Mouse (Mus musculus) embryo, embryonic 9.5 days (tissue): Measurements from ENCODE around the gene Bbof1.

ENCODE experiments used
- DNase-seq: peaks from one replicate; pipeline ENCODE4 v3.0.0-alpha.2; 2017; ENCODE audit errors: extremely low spot score

The Bbof1 gene

DNA sequence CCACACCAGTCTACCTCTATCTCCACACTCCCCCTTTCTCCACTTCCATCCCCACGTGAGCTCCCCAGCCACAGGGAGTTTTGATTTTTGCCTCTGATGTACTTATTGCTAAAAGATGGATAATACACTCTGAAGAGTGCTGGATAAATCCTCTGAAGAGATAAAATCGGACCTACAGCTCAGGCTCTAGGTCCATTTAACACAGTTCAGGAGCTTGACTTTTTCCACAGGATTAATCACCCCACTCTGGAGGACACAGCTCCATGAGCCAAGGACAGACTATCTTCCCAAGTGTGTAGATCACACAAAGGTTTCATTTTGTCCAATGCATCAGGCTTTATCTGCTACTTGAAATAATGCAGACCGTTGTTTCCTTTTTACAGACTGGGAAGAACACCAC, 8.8 kb upstream of the Bbof1 start:
- no peak for DNase-seq

DNA sequence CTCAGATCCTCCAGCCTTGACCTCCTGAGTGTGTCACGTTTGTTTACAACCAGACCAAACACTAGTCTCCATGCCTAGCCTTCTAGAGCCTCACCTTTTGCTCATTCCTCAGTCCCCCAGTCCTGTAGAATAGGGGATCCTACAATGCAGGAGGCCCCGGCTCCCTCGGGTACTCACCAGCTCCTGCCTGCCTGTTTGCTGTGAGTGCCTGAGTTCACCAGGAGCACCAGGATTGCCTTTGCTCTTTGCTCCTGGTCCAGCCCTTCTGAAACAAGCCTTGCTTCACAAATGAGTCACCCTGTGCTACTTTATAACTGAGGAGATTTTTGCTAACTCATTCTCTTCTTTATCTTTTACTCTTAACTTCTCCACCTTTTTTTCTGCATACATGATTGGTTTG, 8.2 kb upstream of the Bbof1 start:
- no peak for DNase-seq

DNA sequence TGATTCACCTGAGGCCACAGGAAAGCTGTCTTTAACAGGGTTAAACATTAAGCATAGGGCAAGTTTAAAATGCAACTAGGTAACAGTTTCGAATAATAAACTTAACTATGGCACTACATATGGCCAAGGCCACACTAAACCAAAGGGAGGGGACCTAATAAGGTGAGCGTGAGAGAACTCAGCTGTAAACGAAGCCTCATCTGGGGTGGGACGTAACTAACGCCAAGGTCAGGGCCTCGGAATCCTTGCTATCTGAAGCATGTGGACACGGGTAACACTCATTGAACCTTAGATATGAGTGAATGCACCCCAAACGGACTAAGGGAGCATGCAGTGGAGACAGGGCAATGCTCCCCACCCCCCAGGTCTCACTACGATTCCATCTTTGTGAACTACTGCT, 5.9 kb upstream of the Bbof1 start:
- no peak for DNase-seq

DNA sequence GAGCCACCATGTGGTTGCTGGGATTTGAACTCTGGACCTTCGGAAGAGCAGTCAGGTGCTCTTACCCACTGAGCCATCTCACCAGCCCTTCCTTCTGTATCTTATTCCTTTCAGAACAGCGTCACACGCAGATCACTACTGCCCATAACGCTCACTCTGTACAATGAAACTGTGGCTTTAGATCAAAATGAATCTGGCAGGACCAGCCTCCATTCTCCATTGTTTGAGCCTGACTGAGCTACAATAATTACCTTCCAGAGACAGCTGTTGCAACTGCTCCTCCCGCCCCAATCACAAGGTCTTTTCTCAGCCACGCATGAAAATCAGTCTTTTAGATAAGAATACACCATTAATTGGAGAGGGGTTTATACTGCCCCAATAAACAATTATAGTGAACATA, 4.3 kb upstream of the Bbof1 start:
- DNase-seq, result no peak

DNA sequence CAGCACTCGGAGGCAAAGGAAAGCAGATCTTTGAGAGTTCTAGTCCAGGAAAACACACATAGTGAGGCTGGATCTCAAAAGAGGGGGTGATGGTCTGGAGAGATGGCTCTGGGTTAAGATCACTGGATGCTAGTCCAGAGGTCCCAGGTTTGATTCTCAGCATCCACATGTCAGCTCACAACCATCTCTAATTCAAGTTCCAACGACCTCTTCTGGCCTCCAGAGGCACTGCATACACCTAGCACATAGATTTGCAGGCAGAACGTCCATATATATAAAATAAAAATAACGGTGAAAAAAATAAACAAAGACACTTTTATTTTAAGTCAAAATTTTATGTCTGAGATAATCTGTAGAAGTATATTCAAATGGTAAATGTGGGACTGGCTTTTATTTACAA, 1.6 kb upstream of the Bbof1 start:
- no peak for DNase-seq

DNA sequence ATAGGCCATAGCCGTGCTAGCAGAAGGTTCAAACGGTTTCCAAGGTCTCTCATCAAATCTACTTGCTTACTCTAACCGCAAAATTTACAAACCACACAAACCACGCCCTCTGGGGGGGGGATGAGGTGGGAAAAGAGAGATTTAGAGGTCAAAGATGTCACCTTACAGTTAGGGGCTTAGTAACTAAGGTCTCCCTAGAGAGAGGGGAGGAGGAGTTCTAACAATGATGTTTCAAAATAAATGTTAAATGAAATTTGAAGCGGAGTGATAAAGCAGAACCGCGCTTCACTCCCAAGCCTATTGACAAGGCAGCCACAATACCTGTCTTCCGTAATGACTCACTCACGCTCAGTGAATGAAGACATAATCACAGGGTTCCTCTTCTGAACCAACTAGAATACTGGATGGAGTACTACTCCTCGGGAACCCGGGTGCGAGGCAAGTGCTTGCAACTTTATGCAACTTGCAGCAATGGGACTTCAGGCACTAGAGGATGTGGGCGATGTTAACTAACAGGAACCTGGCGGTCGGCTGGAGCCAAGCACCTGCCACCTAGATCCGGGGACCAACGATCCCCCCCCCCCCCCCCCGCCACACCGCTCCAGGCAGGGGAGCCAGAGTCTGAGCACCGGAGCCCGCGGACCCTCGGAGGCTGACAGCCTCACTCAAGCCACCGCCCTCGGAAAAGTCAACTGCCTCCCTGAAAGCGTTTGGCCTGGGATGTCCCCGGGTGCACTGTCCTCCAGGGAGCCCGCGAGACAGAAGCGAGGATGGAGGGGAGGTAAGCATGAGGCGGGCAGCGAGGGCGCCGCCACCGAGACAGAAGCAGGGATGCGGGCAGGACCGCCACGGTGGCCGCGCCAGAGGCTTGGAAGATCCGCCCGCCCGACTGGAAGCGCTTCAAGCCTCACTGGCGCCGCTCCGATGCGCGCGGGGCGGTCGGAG, 725 bp upstream of the Bbof1 start:
- peak; percentile 5 for DNase-seq

DNA sequence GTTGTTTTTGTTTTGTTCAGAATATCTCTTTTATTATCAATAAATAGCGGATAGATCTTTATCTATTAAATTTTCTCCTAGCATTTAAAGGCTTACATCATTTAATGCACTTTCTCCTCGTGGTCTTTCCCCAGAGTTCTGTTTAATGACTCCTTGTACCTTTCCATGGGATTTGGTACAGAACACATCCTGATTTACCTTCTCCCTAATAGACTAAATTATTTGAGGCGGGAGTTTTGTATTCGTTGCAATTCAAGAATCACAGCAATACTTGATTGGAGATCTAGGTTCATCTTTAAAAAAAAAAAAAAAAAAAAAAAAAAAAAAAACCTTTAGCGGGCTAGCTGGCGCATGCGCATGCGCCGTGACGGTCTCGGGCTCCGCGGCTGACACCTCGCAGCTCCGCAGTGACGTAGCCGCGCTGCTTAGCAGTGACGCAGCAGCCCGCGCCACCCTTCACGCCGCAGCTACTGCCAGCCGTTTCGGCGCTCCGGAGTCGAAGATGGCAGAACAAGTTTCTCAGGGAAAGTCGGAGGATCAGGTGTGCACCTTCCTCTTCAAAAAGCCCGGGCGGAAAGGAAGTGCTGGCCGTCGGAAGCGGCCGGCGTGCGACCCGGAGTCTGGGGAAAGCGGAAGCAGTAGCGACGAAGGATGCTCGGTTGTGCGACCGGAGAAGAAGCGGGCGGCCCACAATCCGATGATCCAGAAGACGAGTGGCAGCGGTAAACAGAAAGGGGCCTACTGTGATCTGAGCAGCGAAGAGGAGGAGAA, 8.1 kb downstream of the Bbof1 start, which contains the start of gene Rnf113a2:
Rnf113a2 (plus strand) TSS at position 363 of the 771 bp plus-strand sequence.
- peak; percentile 81 for DNase-seq

DNA sequence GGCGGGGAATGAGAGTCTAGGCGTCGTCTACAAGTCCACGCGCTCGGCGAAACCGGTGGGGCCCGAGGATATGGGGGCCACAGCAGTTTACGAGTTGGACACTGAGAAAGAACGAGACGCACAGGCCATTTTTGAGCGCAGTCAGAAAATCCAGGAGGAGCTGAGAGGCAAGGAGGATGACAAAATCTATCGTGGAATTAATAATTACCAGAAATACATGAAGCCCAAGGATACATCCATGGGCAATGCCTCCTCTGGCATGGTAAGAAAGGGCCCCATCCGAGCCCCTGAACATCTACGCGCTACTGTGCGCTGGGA, 8.7 kb downstream of the Bbof1 start:
- no peak for DNase-seq

DNA sequence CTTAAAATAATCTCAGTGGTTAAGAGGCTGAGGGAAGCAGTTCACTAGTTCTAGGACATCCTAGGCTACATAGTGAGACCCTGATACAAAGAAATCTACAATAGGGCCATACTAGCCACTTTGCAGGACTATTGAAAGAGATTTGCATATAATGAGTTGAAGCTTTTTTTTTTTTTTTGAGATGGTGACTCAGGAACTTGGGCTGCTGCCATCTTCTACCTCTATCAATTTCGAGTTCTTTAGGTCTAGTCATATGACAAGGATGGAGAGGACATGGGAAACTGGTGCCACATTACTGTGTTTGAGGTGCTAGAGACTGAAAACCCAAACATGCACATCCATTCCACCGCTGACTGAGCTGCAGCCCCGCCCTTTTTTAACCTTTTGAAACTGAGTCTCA, 15.1 kb downstream of the Bbof1 start:
- DNase-seq, result no peak

DNA sequence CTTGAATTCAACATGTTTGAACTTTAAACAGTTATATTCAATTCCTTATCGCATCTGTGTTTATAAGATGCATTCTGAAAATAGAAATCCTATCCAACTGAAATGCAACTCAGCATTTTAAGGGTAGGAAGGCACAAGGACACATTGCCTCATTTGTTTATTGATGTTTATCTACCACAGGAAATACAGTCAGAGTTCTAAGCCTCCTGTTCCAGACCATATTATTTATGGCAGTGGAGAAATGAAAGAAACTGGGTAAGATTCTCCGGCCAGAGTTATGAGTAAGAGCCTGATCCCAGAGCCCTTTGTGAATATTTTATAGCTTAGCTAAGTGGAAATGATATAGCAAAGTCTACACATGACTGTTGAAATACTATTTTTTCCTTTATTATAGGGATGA, 21.0 kb downstream of the Bbof1 start:
- no peak for DNase-seq

DNA sequence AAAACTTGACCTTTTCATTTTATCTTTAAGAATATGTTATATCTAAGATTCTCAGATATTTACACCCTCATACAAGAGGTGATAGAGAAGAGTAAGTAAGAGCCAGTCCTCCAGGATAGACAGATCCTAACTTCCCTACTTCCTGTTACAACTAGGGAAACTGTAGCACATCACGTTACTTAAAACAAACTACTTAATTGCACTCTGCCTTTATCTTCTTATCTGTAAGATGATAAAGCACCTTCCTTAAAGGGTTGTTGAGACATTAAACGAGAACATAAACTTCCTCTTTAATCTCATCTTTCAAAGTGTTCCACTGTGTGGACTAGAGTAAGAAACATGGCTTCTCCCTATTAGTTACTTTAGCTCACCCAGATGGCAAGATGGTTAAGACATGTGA, 29.8 kb downstream of the Bbof1 start:
- DNase-seq, result no peak

DNA sequence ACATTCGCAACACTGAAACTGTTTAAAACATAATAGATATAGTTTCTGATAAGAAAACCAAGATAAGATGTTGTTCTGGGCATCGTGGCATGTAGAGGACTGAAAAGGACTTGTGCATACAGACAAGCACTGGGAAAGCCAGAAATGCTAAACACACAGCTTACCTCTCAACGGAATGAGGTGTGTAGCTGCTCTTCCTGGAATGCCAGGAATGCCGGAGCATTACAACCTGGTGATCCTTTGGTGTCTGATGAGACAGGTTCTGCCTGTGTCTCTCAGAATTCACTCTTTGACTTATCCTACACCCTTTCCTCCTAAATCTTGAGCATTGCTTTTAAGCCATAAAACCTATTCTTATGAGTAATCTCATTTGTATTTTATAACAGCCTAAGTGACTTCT, 33.7 kb downstream of the Bbof1 start:
- DNase-seq, result no peak

DNA sequence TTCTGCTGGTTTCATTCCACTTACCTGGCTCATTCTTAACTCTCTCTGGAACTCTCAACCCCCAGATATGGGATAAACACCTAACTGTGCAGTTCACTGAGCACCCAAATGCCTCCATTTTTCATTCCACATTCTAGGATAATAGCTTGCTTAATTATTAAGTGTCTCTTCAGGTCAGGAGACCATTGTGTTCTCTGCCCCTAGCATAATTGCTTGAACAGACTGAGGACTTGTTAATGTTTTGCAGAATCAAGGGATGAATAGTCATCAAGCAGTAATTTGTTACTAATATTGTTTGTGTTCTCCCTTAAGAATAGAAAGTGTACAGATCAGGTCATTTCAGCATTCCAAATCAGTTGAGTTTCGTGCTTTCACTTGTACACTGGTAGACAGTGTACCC, 38.5 kb downstream of the Bbof1 start:
- DNase-seq, result no peak

DNA sequence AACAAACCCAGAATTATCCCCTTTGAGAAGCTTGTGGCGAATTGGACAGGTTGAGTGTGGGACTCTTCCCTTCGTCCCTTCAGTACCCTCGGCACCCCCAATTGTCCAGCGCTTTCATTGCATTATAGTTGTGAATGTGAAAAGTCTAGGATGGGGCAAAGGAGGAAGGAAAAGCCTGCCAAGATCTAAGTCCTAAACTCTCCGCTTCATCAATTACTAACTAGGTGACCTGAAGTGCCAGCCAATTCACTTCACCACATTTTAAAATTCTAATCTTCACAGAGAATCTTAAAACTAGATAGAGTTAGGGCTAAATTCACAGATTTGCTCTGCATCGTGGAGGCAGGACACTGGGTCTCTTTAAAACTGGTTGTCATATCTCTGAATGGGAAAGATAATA, 39.3 kb downstream of the Bbof1 start:
- no peak for DNase-seq

DNA sequence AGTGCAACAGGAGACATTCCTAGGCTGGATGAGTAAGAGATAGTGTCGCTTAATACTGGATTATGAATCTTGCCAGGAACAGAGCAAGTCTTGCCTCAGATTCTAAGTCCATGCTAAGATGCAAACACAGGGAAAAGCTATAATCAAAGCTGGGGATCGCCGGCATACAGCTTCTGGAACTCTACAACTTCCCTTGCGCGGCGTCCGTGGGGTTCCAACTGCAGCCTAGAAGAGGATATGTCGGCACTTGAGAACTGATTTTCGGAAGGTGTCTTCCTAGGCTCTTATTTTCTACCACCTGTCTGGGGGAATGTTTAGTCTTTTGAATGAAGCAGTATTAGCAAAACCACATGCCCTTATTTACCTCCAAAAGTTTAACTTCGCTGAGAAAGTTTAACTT, 41.0 kb downstream of the Bbof1 start:
- DNase-seq, result no peak

DNA sequence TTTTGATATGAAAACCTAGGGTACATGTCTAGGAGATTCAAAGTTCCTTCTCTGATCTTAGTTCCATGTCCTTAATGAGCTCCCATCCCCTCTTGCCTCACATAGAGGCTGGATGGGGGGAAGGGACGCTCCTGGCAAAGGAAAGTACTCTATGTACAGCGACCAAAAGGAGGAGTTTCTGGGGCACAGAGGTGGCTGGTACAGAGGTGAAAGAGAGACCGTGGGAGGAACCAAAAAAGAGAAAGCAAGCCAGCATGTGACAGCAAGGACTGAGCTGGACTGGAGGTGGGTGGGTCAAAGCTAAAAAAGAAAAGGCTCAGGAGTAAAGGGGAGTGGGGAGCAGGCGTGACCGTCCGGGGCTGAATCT, 41.5 kb downstream of the Bbof1 start:
- DNase-seq, result no peak

DNA sequence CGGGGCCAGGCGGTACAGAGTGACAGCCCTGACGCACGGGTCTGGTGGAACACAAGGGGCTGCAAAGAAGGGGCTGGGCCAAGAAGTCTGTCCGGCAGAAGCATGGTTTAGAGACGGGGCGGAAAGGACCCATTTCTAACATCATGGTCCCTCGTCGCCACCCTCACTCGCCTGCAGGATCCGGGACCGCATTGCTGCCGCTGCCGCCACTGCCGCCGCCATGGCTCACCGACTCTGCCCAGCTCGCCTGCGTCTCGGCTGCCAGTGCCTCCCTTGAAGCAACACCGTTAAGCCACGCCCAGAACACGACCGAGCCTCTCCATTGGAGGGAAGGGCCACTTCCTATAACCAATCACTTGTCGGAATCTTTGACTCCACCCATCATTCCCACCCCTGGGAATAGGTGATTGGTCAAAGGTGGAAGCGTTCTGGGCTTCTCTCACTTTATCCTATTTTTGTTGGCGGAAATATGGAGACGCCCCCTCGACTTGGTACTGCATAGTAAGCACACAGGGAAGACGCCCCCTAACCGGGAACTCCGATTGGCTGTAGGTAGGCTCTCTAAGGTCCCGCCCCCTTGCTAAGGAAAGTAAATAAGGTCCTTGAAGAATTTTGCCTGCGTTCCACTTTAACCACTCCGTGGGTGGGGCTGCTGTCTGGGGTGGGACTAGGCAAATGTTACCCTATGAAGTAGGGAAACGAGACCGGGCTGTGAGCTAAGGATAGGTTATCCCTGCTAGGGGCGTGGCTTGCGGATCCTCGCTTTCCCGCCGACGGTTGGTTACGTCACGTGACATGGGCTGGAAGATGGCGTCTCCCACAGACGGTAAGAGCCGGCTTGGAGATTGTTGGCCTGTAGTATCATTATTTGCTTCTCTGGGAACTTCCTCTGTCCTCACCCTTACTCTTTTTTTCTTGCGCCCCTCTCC, 42.1 kb downstream of the Bbof1 start, which contains the start of the genes Aldh6a1 and Lin52:
Aldh6a1 (minus strand) TSS at position 287 of the 929 bp plus-strand sequence.
Lin52 (plus strand) TSS at position 705 of the 929 bp plus-strand sequence.
- DNase-seq, result peak; percentile 96

DNA sequence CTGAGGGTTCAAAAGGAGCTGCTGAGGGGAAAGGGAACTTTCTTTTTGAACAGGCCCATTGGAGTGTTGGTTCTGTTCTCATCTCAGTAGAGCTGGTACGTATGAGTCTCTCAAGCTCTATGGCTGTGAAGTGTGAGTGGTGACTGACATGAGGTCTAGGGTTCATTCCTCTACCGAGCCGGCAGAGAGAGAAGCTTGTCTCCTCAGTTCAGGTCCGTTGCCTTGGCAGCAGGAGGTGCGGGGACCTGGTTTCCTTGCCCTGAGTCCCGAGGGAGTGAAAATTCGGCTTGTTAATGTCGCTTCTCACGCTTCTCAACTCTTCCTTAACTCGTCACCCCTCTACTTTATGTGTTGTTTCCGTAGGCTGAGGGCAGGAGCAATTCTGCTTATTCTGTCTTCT, 42.9 kb downstream of the Bbof1 start:
- DNase-seq, result no peak

DNA sequence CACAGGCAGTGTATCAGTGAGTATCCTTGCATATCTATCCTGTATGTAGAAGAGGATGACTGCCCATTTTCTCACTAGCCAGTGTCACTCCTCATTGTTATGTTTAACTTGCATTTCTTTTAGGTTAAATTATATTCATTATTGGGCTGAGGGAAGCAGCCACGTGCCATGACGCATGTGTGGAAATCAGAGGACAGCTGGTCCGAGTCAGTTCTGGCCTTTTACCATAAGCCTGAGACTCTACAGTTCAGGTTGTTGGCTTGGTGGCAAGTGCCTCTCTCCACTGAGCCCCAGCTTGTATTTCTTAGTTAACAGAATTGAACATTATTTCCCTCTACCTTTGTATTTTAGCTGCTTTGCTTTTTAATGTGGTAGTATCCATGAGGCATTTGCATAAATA, 48.0 kb downstream of the Bbof1 start:
- no peak for DNase-seq

DNA sequence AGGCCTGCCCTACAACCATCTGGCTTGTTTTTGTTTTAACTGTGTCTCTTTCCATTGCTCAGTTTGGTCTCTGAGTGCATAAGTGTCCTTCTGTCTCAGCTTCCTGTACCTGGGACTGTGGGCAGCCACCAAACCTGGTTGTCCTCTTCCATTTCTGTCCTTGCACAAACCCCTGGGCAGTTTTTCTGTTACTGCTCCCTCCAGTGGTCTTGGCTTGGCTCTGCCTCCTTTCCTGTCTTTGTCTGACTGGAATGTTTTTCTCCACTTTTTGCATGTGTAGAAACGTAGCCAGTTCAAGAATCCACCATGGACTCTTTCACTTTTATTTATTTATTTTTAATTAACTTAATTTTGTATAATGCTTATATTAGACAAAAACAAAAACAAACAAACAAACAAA, 51.0 kb downstream of the Bbof1 start:
- no peak for DNase-seq

DNA sequence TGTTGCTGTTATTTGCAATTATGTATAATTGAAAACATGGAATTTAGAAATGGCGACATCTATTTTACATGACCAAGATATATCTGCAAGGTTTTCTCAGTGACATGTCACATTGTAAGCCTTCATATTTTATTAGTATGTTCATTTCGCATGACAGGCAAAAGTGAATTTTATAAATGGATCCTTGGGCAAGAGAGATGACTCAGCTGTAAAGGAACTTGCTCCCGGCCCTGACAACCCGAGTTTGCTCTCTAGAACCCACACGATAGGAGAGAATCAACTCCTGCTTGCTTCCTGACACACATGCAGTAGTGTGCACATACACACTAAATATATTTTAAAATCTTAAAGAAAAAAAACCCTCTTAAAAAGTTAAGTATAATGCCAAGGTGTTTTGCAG, 52.5 kb downstream of the Bbof1 start:
- DNase-seq, result no peak

DNA sequence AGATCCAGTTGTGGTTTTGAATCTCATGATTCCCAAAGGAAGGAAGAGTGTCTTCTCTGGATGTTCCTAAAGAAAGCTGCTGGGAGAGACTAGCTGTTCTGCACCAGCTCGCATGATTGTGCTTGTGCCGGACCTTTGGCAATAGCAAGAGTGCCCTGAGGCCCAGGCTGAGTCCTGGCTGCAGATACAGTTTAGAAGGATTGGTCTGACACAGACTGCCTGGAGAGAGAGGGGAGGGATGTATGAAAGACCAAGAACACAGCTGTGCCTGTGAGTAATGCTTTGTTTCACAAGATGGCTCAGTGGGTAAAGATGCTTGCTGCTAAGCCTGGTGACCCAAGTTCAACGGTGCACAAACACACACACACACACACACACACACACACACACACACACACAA, 54.0 kb downstream of the Bbof1 start:
- DNase-seq, result no peak
